Mouse (Mus musculus): Measurements from ENCODE around the gene Adm2. TPM values are rescaled to one million over a fixed set of nuclear protein-coding genes. Genes with fewer than 3 reads are reported as not detected.

The Adm2 gene
- polyA plus RNA-seq, 1 experiment from 2014 or later = 2.4 TPM

- Histone ChIP-seq H3K4me2 (peak overlapping the region; percentile 33), H3K9ac (peak overlapping the region; percentile 37), H3K4me1 (replicated peaks) (peaks cover 69% of the 10 kb centered on the region), H3K27me3 (no peaks in the 10 kb centered on the region), H3K4me3 (replicated peaks) (no peak overlapping the region), H3K9me3 (replicated peaks) (no peaks in the 10 kb centered on the region), H3K27ac (peak overlapping the region; percentile 55), H3K36me3 (peaks cover 29% of the 10 kb centered on the region)
- WGBS (ENCODE audit: insufficient replicate concordance) = 26% methylated on average over 6 of the region's 6 CpGs
- ATAC-seq (ENCODE audit: low read depth) (0 out of 2 replicates have a peak, but pooled peaks have one; percentile 6), DNase-seq (no peak)
Measured at GRCm38 (mm10) chr15:89309962-89310498, 12.5 kb upstream of the Adm2 start.

GRCm38 (mm10) chr15:89313359-89313758 lies 9.2 kb upstream of the Adm2 start:
- WGBS (ENCODE audit: insufficient replicate concordance) = 75% methylated on average over 4 of the region's 4 CpGs
- Histone ChIP-seq H3K27ac (0 out of 2 replicates have a peak overlapping the region, but pooled peaks have one; percentile 12), H3K9me3 (replicated peaks) (no peaks in the 10 kb centered on the region), H3K36me3 (no peaks in the 10 kb centered on the region), H3K4me3 (replicated peaks) (peak overlapping the region; percentile 92; the same call in 1 of the 2 replicates), H3K4me2 (peak overlapping the region; percentile 94), H3K9ac (no peak overlapping the region), H3K4me1 (replicated peaks) (peaks cover 70% of the 10 kb centered on the region), H3K27me3 (no peaks in the 10 kb centered on the region)
- no peak for ATAC-seq (ENCODE audit: low read depth)
- no peak for DNase-seq

- Histone ChIP-seq H3K4me2 (peak overlapping the region; percentile 94), H3K4me3 (replicated peaks) (peak overlapping the region; percentile 92), H3K4me1 (replicated peaks) (peaks cover 63% of the 10 kb centered on the region), H3K9me3 (replicated peaks) (no peaks in the 10 kb centered on the region), H3K9ac (peak overlapping the region; percentile 94), H3K36me3 (no peaks in the 10 kb centered on the region), H3K27me3 (no peaks in the 10 kb centered on the region), H3K27ac (no peak overlapping the region; the same call in 1 of the 2 replicates)
- WGBS (ENCODE audit: insufficient replicate concordance) = 32% methylated on average over 3 of the region's 3 CpGs
- ATAC-seq (ENCODE audit: low read depth) (no peak), DNase-seq (no peak)
Measured at GRCm38 (mm10) chr15:89314107-89314506, 8.4 kb upstream of the Adm2 start.

- peak; percentile 5 for ATAC-seq (ENCODE audit: low read depth)
- peak overlapping the region; percentile 92 for H3K4me3 ChIP-seq (replicated peaks)
- H3K27ac ChIP-seq = peak overlapping the region; percentile 59
- peak; percentile 26 for DNase-seq
- H3K9ac ChIP-seq = peak overlapping the region; percentile 94
- no peaks in the 10 kb centered on the region for H3K36me3 ChIP-seq
- H3K4me1 ChIP-seq (replicated peaks) = peaks cover 57% of the 10 kb centered on the region
- H3K4me2 ChIP-seq = peak overlapping the region; percentile 94
- WGBS (ENCODE audit: insufficient replicate concordance) = under 1% methylated on average over 58 of the region's 58 CpGs
- H3K27me3 ChIP-seq = no peaks in the 10 kb centered on the region
- H3K9me3 ChIP-seq (replicated peaks) = no peaks in the 10 kb centered on the region
Measured at GRCm38 (mm10) chr15:89314511-89315189, 7.9 kb upstream of the Adm2 start.

GRCm38 (mm10) chr15:89315190-89315731 lies 7.3 kb upstream of the Adm2 start, which contains the start of gene Sbf1:
Sbf1 (minus strand) TSS chr15:89315311.
- Histone ChIP-seq H3K27ac (peak within 1 kb of the TSS; percentile 67), H3K9ac (peak within 1 kb of the TSS; percentile 94), H3K4me3 (replicated peaks) (peak within 1 kb of the TSS; percentile 92), H3K27me3 (no peaks in the 10 kb centered on the region), H3K36me3 (no peaks in the 10 kb centered on the region), H3K4me2 (peak within 1 kb of the TSS; percentile 94), H3K9me3 (replicated peaks) (no peaks in the 10 kb centered on the region), H3K4me1 (replicated peaks) (peaks cover 51% of the 10 kb centered on the region)
- under 1% methylated on average over 37 of the region's 37 CpGs for WGBS (ENCODE audit: insufficient replicate concordance)
- peak; percentile 100 for ATAC-seq (ENCODE audit: low read depth)
- DNase-seq = peak; percentile 98

GRCm38 (mm10) chr15:89316146-89316545 lies 6.4 kb upstream of the Adm2 start:
- H3K4me1 ChIP-seq (replicated peaks) = peaks cover 50% of the 10 kb centered on the region
- ATAC-seq (ENCODE audit: low read depth) = no peak

GRCm38 (mm10) chr15:89321264-89321663 lies 1.3 kb upstream of the Adm2 start:
- DNase-seq (no peak), ATAC-seq (ENCODE audit: low read depth) (peak; percentile 61; the same call in 1 of the 2 replicates)
- no peak overlapping the region for H3K9ac ChIP-seq
- no peak overlapping the region for H3K27ac ChIP-seq
- H3K4me3 ChIP-seq (replicated peaks) = no peak overlapping the region
- no peaks in the 10 kb centered on the region for H3K9me3 ChIP-seq (replicated peaks)
- H3K36me3 ChIP-seq = no peaks in the 10 kb centered on the region
- peaks cover 31% of the 10 kb centered on the region for H3K4me1 ChIP-seq (replicated peaks)
- H3K27me3 ChIP-seq = peaks cover 23% of the 10 kb centered on the region
- 23% methylated on average over 8 of the region's 8 CpGs for WGBS (ENCODE audit: insufficient replicate concordance)
- peak overlapping the region; percentile 19; the same call in 1 of the 2 replicates for H3K4me2 ChIP-seq

More at GRCm38 (mm10) chr15:89316146-89316545, 6.4 kb upstream of the Adm2 start:
- Histone ChIP-seq H3K9ac (no peak overlapping the region), H3K36me3 (no peaks in the 10 kb centered on the region), H3K4me2 (peak overlapping the region; percentile 94), H3K4me3 (replicated peaks) (0 out of 2 replicates have a peak overlapping the region, but pooled peaks have one; percentile 92), H3K27me3 (no peaks in the 10 kb centered on the region), H3K9me3 (replicated peaks) (no peaks in the 10 kb centered on the region), H3K27ac (peak overlapping the region; percentile 67; the same call in 1 of the 2 replicates)
- WGBS (ENCODE audit: insufficient replicate concordance) = 68% methylated on average over 11 of the region's 11 CpGs
- peak; percentile 34 for DNase-seq

- Histone ChIP-seq H3K27ac (no peak overlapping the region), H3K4me1 (replicated peaks) (peaks cover 31% of the 10 kb centered on the region), H3K4me3 (replicated peaks) (peak overlapping the region; percentile 56), H3K9me3 (replicated peaks) (no peaks in the 10 kb centered on the region), H3K36me3 (no peaks in the 10 kb centered on the region), H3K27me3 (peaks cover 26% of the 10 kb centered on the region), H3K9ac (peak overlapping the region; percentile 69), H3K4me2 (peak overlapping the region; percentile 67)
- WGBS (ENCODE audit: insufficient replicate concordance) = 77% methylated on average over 4 of the region's 4 CpGs
- DNase-seq = no peak
- no peak for ATAC-seq (ENCODE audit: low read depth)
Measured at GRCm38 (mm10) chr15:89323656-89324055, 1.1 kb downstream of the Adm2 start.

GRCm38 (mm10) chr15:89326441-89326840 lies 3.9 kb downstream of the Adm2 start:
- Histone ChIP-seq H3K9ac (no peak overlapping the region), H3K27ac (no peak overlapping the region), H3K9me3 (replicated peaks) (no peaks in the 10 kb centered on the region), H3K36me3 (no peaks in the 10 kb centered on the region), H3K4me2 (no peak overlapping the region), H3K4me3 (replicated peaks) (no peak overlapping the region), H3K27me3 (peaks cover 26% of the 10 kb centered on the region), H3K4me1 (replicated peaks) (peaks cover 20% of the 10 kb centered on the region)
- DNase-seq (no peak), ATAC-seq (ENCODE audit: low read depth) (no peak)
- 70% methylated on average over 5 of the region's 5 CpGs for WGBS (ENCODE audit: insufficient replicate concordance)

- Histone ChIP-seq H3K4me2 (no peak within 1 kb of the TSS), H3K4me3 (replicated peaks) (no peak within 1 kb of the TSS), H3K27me3 (0 out of 2 replicates have a peak, but pooled peaks cover 5% of the 10 kb centered on the region), H3K4me1 (replicated peaks) (0 out of 2 replicates have a peak, but pooled peaks cover 4% of the 10 kb centered on the region), H3K27ac (no peak within 1 kb of the TSS), H3K9me3 (replicated peaks) (no peaks in the 10 kb centered on the region), H3K36me3 (no peaks in the 10 kb centered on the region), H3K9ac (no peak within 1 kb of the TSS)
- DNase-seq (no peak), ATAC-seq (ENCODE audit: low read depth) (no peak)
- WGBS (ENCODE audit: insufficient replicate concordance) = 76% methylated on average over 7 of the region's 7 CpGs
Measured at GRCm38 (mm10) chr15:89334271-89334670, 11.8 kb downstream of the Adm2 start, which contains the start of gene Miox. Miox (plus strand) TSS chr15:89334398.
